Mouse (Mus musculus): Measurements from ENCODE around the gene Arsb. TPM values are rescaled to one million over a fixed set of nuclear protein-coding genes. Genes with fewer than 3 reads are reported as not detected.
A peak's percentile ranks its signal among the peaks of the same experiment; 100 is the strongest.

Arsb gene
- total RNA-seq, 2 experiments from 2014 or later: 36.6 to 49.1 TPM

GRCm38 (mm10) chr13:93839137-93839630, 67.8 kb downstream of the Arsb start:
- no peak for DNase-seq (ENCODE audit: low spot score in 2 of 2)

- DNase-seq (ENCODE audit: low spot score in 2 of 2): no peak
These were observed 68.3 kb downstream of the Arsb start for GRCm38 (mm10) chr13:93839721-93840120.

GRCm38 (mm10) chr13:93840146-93840545, 68.7 kb downstream of the Arsb start:
- DNase-seq (ENCODE audit: low spot score in 2 of 2): no peak

GRCm38 (mm10) chr13:93846831-93847518, 75.5 kb downstream of the Arsb start:
- DNase-seq (ENCODE audit: low spot score in 2 of 2): no peak

DNA sequence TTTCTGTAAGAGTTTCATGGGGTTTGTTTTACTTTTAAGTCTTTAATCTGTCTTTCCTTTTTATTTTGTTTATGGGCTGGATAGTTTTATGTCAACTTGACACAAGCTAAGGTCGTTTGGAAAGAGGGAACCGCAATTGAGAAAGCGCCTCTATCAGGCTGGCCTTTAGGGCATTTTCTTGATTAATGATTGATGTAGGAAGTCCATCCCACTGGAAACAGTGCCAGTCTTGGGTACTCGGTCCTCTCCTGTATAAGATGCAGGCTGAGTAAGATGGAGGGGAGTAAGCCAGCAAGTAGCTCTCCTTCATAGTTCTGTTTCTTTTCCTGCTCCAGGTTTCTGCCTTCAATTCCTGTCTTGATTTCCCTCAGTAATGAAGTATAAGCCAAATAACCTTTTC, 76.2 kb downstream of the Arsb start:
- no peak for DNase-seq (ENCODE audit: low spot score in 2 of 2)

- DNase-seq (ENCODE audit: low spot score in 2 of 2): no peak
These were observed 77.2 kb downstream of the Arsb start for GRCm38 (mm10) chr13:93848615-93849014.

- DNase-seq (ENCODE audit: low spot score in 2 of 2): no peak
These were observed 78.4 kb downstream of the Arsb start for GRCm38 (mm10) chr13:93849751-93850355.

DNA sequence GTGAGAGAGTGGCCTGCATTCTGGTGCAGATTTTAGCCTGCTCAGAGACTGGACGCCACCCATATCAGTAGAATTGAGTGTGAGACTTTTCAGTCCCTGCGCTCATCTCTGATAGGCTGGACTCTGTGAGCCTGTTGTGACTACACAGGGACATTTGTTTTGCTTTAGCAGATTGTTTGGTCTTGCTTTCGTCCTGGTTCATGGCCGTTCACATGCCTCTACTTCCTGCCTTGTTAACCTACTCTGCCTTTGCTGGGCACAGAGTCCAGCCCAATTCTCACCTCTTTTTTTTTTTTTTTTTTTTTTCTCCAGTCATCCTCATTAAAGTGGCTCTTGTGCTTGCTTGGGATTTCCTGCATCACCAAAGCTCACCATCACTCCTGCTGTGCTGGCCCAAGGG, 79.2 kb downstream of the Arsb start:
- DNase-seq (ENCODE audit: low spot score in 2 of 2): no peak

DNA sequence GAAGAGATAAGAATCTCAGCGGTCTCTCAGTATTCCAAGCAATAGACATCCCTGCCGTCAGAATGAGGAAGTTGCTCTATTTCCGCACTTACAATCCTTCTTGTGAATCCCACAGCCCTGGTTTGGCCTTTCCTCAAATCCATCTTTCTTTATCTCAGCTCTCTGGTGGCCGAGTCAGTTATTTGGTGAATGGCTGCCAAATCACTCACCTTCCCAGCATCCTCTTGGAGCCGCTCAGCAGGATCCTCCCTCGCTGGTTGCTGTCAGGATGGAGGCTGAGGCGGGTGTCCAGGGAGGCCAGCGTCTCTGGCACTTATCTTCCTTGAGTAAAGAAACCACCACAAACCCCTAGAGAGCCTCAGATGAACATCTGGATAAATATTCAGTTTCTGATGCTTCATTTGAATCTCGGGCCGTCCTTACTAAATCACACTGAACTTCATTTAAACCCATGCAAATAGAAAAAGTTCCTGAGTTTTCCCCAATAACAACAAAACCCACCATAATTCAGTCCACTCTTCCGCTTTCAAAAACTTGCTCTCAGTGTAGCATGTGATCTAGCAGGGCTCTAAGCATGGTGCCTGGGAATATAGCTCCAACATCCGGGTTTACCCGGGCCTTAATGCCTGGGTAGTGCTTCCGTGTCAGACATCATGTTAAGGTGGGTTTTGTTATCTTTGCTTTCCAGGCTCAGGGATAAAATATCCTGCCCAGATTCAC, 81.1 kb downstream of the Arsb start:
- no peak for DNase-seq (ENCODE audit: low spot score in 2 of 2)

DNA sequence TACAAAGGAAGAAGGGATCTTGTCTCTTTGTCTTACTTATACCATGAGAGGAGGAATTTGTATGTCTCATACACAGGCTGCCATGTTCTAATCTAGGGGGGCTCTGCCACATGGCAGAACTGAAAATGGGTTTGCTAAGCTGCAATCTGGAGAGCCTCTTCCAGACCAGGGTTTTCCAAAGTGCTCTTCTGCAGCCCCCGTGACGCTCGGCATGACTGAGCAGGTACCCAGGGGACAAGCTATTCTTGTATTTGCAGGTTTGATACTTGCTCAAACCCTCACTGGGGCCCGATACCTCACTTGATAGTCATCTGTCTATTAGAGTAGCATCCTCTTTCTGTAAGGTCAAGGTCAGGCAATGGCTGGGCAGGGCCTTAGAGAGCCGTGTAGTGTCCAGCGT, 82.3 kb downstream of the Arsb start:
- no peak for DNase-seq (ENCODE audit: low spot score in 2 of 2)

GRCm38 (mm10) chr13:93854325-93854724, 82.9 kb downstream of the Arsb start:
- DNase-seq (ENCODE audit: low spot score in 2 of 2): no peak

- no peak for DNase-seq (ENCODE audit: low spot score in 2 of 2)
These were observed 83.6 kb downstream of the Arsb start for GRCm38 (mm10) chr13:93854966-93855562.

- DNase-seq (ENCODE audit: low spot score in 2 of 2): peak in 1 of 2 experiments; percentile 40
These were observed 84.3 kb downstream of the Arsb start for GRCm38 (mm10) chr13:93855701-93856183.

DNA sequence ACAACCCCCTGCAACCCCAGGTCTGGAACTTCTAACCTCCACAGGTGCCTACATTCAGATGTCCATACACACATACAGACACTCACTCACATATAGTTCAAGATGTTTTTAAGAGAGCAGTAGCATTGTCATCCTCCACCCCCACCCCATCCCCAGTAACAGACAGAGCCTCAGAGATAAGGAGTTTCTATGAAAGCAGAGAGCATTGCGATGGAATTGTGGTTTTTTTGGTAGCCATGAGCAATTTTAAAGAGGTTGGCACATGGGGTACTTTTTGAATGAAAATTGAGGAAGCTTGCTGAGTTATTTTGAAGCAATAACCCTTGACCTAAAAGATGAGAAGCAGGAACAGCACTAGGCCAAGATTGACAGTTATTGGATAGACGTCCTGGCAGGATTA, 89.8 kb downstream of the Arsb start:
- no peak for DNase-seq (ENCODE audit: low spot score in 2 of 2)

DNA sequence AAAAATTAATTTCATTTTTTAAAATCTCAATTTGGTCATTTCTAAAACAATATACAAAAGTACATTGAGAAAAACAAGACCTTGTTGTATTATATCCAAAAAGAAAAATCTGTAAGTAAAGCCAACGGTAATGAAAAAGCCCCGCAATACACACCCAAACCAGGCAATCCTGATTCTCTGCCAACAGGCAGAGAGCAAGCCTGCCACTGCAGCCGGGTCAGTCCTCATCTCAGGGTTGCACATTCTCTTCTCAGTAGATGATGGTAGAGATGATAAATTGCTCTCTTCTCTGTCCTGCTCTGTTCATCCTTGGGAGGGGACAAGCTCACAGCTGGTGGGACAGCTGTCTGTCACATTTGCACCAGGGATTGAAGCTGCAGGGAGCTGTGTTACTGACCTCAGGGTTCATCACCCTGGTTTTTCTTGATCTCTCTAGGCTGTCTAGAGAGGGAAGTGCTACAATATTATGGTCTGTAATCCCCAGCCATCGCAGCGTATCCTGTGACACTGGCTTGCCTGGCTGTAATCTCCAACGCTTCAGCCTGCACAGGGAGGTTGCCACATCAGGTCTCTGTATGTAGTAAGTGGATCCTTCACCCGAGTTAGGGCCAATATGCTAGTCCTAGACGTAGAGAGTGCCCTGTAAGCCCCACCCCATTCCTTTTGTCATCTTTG, 92.8 kb downstream of the Arsb start:
- no peak for DNase-seq (ENCODE audit: low spot score in 2 of 2)

GRCm38 (mm10) chr13:93866638-93867037, 95.2 kb downstream of the Arsb start:
- no peak for DNase-seq (ENCODE audit: low spot score in 2 of 2)

- no peak for DNase-seq (ENCODE audit: low spot score in 2 of 2)
These were observed 100.3 kb downstream of the Arsb start for GRCm38 (mm10) chr13:93871681-93872080.

DNA sequence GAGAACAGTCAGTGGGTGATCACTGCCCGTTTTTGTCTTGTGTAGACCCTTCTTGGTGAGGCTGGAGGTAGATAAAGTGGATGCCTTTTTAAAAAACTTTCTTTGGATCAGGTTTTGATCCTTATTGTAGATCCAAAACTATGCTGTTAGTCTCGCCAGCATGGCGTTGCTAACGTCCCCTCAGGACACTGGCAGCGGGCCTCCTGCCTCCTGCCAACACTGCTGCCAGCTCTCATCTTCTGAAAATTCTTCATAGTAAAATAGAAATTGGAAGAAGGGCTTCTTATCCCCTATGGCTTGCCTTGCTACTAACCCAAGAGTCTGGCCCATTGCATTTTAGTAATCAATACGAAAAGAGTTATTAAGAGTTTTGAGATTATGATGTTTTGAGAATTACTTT, 101.2 kb downstream of the Arsb start:
- DNase-seq (ENCODE audit: low spot score in 2 of 2): no peak

DNA sequence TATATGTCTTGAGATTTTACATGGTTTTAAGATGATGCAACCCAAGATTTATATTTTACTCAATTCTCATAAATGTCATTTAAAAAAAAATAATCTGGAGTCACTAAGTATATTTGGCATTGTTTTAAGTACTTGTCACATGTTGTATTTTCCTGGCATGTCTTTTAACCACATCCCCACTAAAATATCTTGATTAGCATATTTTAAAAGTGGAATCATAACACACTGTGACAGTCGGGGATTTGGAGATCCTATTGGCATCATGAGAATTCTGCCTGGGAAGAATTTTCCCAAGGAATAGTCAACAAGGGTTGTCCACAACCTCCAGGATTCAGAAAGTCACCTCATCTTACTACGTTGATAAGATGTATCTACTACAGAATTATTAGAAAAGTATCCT, 106.5 kb downstream of the Arsb start:
- no peak for DNase-seq (ENCODE audit: low spot score in 2 of 2)

DNA sequence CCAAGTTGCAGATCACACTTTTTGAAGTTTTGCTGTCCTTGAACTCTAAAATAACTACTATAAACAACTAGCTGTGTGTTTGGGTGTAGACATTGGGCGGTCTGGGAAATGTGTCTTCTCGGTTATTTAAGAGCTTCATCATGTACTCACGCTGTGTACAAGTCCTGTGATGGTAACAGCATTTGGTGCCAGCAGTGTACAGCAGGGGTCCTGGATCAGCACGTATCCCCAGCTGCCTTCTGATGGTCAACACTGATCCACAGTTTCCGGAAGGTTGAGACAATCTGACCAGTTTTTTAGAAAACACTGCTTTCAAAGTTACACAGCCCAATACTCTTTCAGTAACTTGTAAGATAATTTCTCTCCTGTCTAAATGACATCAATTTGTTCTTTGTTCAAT, 108.0 kb downstream of the Arsb start:
- no peak for DNase-seq (ENCODE audit: low spot score in 2 of 2)

DNA sequence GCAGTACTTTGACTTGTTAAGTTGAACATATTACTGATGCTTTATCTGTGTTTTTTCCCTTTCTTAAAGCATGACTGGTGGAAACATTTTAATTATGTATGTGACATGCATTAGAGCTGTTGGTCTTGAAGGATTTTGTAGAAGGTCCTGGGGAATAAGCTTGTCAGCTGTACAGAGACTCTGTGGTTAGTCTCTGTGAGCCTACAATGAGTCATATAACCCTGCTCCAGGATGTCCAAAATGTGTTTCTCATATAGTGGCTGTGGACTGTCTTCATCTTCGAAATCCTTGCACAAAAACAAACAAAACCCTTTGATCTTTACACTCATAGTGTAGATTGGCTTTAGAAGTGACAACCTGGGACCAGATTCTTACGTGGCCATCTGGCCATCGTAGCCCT, 110.7 kb downstream of the Arsb start:
- no peak for DNase-seq (ENCODE audit: low spot score in 2 of 2)
